Mouse (Mus musculus) liver, postnatal 0 days (tissue): ENCODE data around the gene Clnk.

Experiments
- CTCF ChIP-seq: sonication (generic); IDR thresholded peaks from 2 replicates; pipeline ENCODE4 v1.5.1; 2016; ENCODE audit warnings: antibody characterized with exemption, low read depth
- EP300 ChIP-seq: IDR thresholded peaks from 2 replicates; pipeline ENCODE4 v1.6.1; 2016; ENCODE audit warnings: antibody characterized with exemption, low read depth, mild to moderate bottlenecking

DNA sequence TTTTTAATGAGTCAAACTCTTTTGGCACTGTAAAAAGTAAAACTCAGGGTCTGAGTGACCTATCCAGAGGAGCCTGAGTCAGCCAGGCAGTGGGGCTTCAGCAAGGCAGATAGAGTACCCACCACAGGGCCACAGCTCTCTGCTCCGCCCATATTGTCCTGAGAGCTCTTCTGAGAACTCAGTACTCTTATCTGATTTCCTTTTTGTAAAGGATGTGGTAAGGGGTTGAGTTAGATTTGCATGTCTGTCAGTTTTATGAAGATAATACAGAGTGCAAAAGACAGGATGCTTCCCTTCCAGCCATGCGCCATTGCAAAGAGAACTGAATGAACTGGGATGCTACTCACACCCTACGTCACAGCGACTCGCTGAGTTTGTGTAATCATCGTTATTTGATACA lies 12.0 kb downstream of the Clnk start:
- TF ChIP-seq CTCF, result no peak
- TF ChIP-seq EP300, result no peak
